Mouse (Mus musculus): ENCODE results near the gene Syn2.

- TF ChIP-seq GATA1 (IDR thresholded peaks at IDR 0.05; ENCODE audit: borderline replicate concordance, low read length) (no peak), FLI1 (IDR thresholded peaks at IDR 0.05; ENCODE audit: low read length) (no peak)
These were observed 34.8 kb downstream of the Syn2 start for GRCm38 (mm10) chr6:115169518-115169917.

All from megakaryocyte, embryonic 14.5 days (primary cell).